Mouse (Mus musculus) MEL (cell line): ENCODE data around the gene Cln5.

Experiments used
- ETS1 ChIP-seq: IDR thresholded peaks from 2 replicates; pipeline ENCODE4 v1.6.1; 2012; ENCODE audit warnings: low read depth, mild to moderate bottlenecking, inconsistent platforms, low read length, improper control_type of control experiment, moderate library complexity
- POLR2A ChIP-seq, 2 experiments: IDR thresholded peaks; 2 replicates each; pipeline ENCODE4 v1.6.1; 2011 to 2012; ENCODE audit warnings: low read length in 2 of 2, mild to moderate bottlenecking in 2 of 2, control low read depth in 1 of 2, improper control_type of control experiment in 1 of 2, low read depth in 1 of 2, moderate library complexity in 1 of 2; ENCODE audit not compliant: control insufficient read depth in 1 of 2, insufficient read depth in 1 of 2, poor library complexity in 1 of 2
- USF2 ChIP-seq, 2 experiments: IDR thresholded peaks; 2 replicates each; pipeline ENCODE4 v1.6.1; 2011 to 2012; ENCODE audit warnings: improper control_type of control experiment in 2 of 2, low read length in 2 of 2, borderline replicate concordance in 1 of 2, inconsistent platforms in 1 of 2, low read depth in 1 of 2, mild to moderate bottlenecking in 1 of 2; ENCODE audit not compliant: insufficient read depth in 1 of 2

GRCm38 (mm10) chr14:103114994-103115670 lies 45.1 kb downstream of the Cln5 start:
- TF ChIP-seq POLR2A (IDR thresholded peaks at IDR 0.05; ENCODE audit: control insufficient read depth in 1 of 2, insufficient read depth in 1 of 2, low read depth in 1 of 2, low read length in 2 of 2, poor library complexity in 1 of 2) (no peak), USF2 (IDR thresholded peaks at IDR 0.05; ENCODE audit: borderline replicate concordance in 1 of 2, insufficient read depth in 1 of 2, low read depth in 1 of 2, low read length in 2 of 2) (no peak), ETS1 (no peak)
